ENCODE assay signal across 8 mouse cellular contexts in the genomic region with DNA sequence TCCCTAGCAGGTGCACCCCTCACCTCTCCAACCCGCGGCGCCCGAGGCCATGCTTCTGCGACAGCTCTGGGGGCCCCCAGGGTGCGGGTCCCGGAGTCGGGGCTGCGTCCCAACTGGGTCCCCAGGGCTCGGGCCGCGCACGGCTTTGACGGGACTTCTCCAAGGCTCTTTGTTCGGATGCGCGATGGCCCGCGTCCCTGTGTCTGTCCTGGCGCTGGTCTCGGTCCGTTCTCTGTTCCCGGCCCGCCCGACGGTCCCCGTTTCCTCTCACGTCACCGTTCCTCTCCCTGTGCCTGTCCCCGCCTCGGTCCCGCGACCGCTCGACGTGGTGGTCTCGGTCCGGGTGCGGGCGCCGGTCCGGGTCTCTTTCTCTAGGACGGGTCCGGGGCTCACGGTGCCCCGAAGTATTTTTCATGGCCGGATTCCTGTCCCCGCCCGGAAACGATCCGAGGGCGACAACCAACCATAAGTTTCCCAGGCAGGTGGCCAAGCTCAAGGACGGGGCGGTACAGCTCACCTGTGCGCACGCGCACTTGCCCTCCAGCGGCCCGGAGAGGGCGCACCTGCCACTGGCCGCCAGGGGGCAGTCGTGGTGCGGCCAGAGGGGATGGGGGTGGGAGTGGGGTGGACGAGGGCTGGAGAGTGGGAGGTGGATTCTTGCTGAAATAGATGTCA. TPM values are rescaled to one million over a fixed set of nuclear protein-coding genes. Genes with fewer than 3 reads are reported as not detected.
DNase-seq lines count a peak whose midpoint lies in the region; ATAC-seq and TF ChIP-seq lines count a peak whose summit lies in the region.

A gene (minus strand): TSS at position 511 of the 675 bp plus-strand sequence.

- H3K27ac ChIP-seq in forebrain, embryonic 10.5 days = peak within 1 kb of the TSS; percentile 56; the same call in 1 of the 2 replicates

- intact Hi-C loops in left cerebral cortex, postnatal 36 days (cut with DNase I) = no loop called here

- no peaks in the 10 kb centered on the region for H3K9me3 ChIP-seq in forebrain, embryonic 10.5 days

- DNase-seq in CD4-positive, CD25-positive, alpha-beta regulatory T cell, adult 2 months (ENCODE audit: low read depth, low spot score) = peak; percentile 73
- peak; percentile 88 for DNase-seq in ZHBTc4 (ENCODE audit: low read depth, low spot score)
- DNase-seq in forebrain, embryonic 10.5 days (ENCODE audit: extremely low spot score, low spot score) = peak; percentile 53
- DNase-seq in kidney, adult 11 months = peak; percentile 80
- peak; percentile 86 for DNase-seq in lung, adult 2 months
- DNase-seq in ovary, postnatal 36 days (ENCODE audit: low spot score) = peak; percentile 57
- no peak for DNase-seq in left cerebral cortex, postnatal 36 days (ENCODE audit: low spot score in 2 of 2)

- H3K36me3 ChIP-seq in forebrain, embryonic 10.5 days (replicated peaks) = no peaks in the 10 kb centered on the region

- no peak for ATAC-seq in CD4-positive, CD25-positive, alpha-beta regulatory T cell, adult 4 months

- peaks cover 29% of the 10 kb centered on the region for H3K4me1 ChIP-seq in forebrain, embryonic 10.5 days
- peaks cover 3% of the 10 kb centered on the region for H3K4me1 ChIP-seq in lung, adult 2 months (ENCODE audit: control insufficient read depth, insufficient read depth, low read length)

- peak; percentile 26; the same call in 1 of the 2 replicates for TF ChIP-seq CTCF in lung, adult 2 months (IDR thresholded peaks at IDR 0.05; ENCODE audit: insufficient read depth, low read length)

- H3K27me3 ChIP-seq in forebrain, embryonic 10.5 days (ENCODE audit: poor library complexity, severe bottlenecking) = peaks cover 57% of the 10 kb centered on the region

- TF ChIP-seq POLR2A in lung, adult 2 months (IDR thresholded peaks at IDR 0.05; ENCODE audit: borderline replicate concordance, extremely low read depth, low read depth, low read length) = no peak; the same call in 1 of the 2 replicates

- WGBS in forebrain, embryonic 10.5 days = 3% methylated on average over 64 of the region's 64 CpGs
- 4% methylated on average over 64 of the region's 64 CpGs for WGBS in lung, adult 2 months

- peak within 1 kb of the TSS; percentile 52 for H3K4me3 ChIP-seq in forebrain, embryonic 10.5 days
- peak within 1 kb of the TSS; percentile 58 for H3K4me3 ChIP-seq in lung, adult 2 months (replicated peaks; ENCODE audit: extremely low read depth, low read depth, low read length)

RNA-seq across cellular contexts. Expression of the gene that starts here (rescaled TPM):
- polyA plus RNA-seq in CD4-positive, CD25-positive, alpha-beta regulatory T cell, adult 4 months (2017; shearing (Covaris generic)) = not detected
- 0.90 and 0.99 TPM in 2 replicates for polyA plus RNA-seq in forebrain, embryonic 10.5 days (2016; fragmentation: Nextera tagmentation; extraction: Ambion mirVana)
- 5.9 TPM in 2 replicates for polyA plus RNA-seq in lung, adult 2 months (2012; rRNA removed)
- total RNA-seq in left cerebral cortex, postnatal 36 days (2021) = under 1 TPM; 0.20 to 0.25 TPM

Comparison
In these comparisons a context has a peak if more than half of its experiments do, and no peak if none do; other contexts are left out.
1. Peak in DNase-seq, H3K4me3 ChIP-seq and H3K27ac ChIP-seq in forebrain, embryonic 10.5 days; RNA of the gene not detected or under 1 TPM.
2. DNase-seq: peak in CD4-positive, CD25-positive, alpha-beta regulatory T cell, adult 2 months (single experiment), ZHBTc4 (single experiment), kidney, adult 11 months (single experiment), lung, adult 2 months (single experiment) and ovary, postnatal 36 days (single experiment); none in left cerebral cortex, postnatal 36 days (0 of 2).